Mouse (Mus musculus): ENCODE data around the gene Sapcd2. TPM values are rescaled to one million over a fixed set of nuclear protein-coding genes. Genes with fewer than 3 reads are reported as not detected.

The Sapcd2 gene
- polyA plus RNA-seq, 1 experiment from 2014 or later, result 19.5 TPM

- Histone ChIP-seq H3K27me3 (peaks cover 47% of the 10 kb centered on the region), H3K9me3 (replicated peaks) (no peaks in the 10 kb centered on the region), H3K9ac (no peak overlapping the region), H3K36me3 (replicated peaks) (no peaks in the 10 kb centered on the region), H3K4me1 (replicated peaks) (peaks cover 26% of the 10 kb centered on the region), H3K27ac (replicated peaks) (no peak overlapping the region), H3K4me3 (replicated peaks) (no peak overlapping the region), H3K4me2 (no peak overlapping the region)
- 71% methylated on average over 5 of the region's 5 CpGs for WGBS (ENCODE audit: insufficient replicate concordance)
- no peak for ATAC-seq (ENCODE audit: insufficient read depth)
These were observed 55.1 kb downstream of the Sapcd2 start for GRCm38 (mm10) chr2:25427256-25427655.

Other genes with a start within 250 kb of the Sapcd2 start
- gene Nrarp, start 191.6 kb upstream of the Sapcd2 start, polyA plus RNA-seq (2015; fragmentation: Nextera tagmentation; extraction: Ambion mirVana), result 2.1 and 2.4 TPM in 2 replicates
- gene Tor4a, start 175.4 kb upstream of the Sapcd2 start, polyA plus RNA-seq (2015; fragmentation: Nextera tagmentation; extraction: Ambion mirVana), result 6.2 and 6.8 TPM in 2 replicates
- 35.9 and 40.6 TPM in 2 replicates for gene Nelfb, start 160.8 kb upstream of the Sapcd2 start, polyA plus RNA-seq (2015; fragmentation: Nextera tagmentation; extraction: Ambion mirVana)
- not detected in 2 replicates for gene Stpg3, start 157.7 kb upstream of the Sapcd2 start, polyA plus RNA-seq (2015; fragmentation: Nextera tagmentation; extraction: Ambion mirVana)
- gene Fam166a, start 153.6 kb upstream of the Sapcd2 start, polyA plus RNA-seq (2015; fragmentation: Nextera tagmentation; extraction: Ambion mirVana), result 1.0 TPM in 1 of 2 replicates, not detected in the other
- 695 and 769 TPM in 2 replicates for gene Tubb4b, start 147.6 kb upstream of the Sapcd2 start, polyA plus RNA-seq (2015; fragmentation: Nextera tagmentation; extraction: Ambion mirVana)
- gene Slc34a3, start 138.0 kb upstream of the Sapcd2 start, polyA plus RNA-seq (2015; fragmentation: Nextera tagmentation; extraction: Ambion mirVana), result not detected in 2 replicates
- not detected in 2 replicates for gene Rnf224, start 135.5 kb upstream of the Sapcd2 start, polyA plus RNA-seq (2015; fragmentation: Nextera tagmentation; extraction: Ambion mirVana)
- 0.31 and 0.59 TPM in 2 replicates for gene Rnf208, start 130.1 kb upstream of the Sapcd2 start, polyA plus RNA-seq (2015; fragmentation: Nextera tagmentation; extraction: Ambion mirVana)
- 0.14 TPM in 1 of 2 replicates, not detected in the other for gene Cysrt1, start 129.9 kb upstream of the Sapcd2 start, polyA plus RNA-seq (2015; fragmentation: Nextera tagmentation; extraction: Ambion mirVana)
- 1.7 and 1.9 TPM in 2 replicates for gene AL732309.1, start 125.5 kb upstream of the Sapcd2 start, polyA plus RNA-seq (2015; fragmentation: Nextera tagmentation; extraction: Ambion mirVana)
- 11.9 and 12.5 TPM in 2 replicates for gene Tmem203, start 116.9 kb upstream of the Sapcd2 start, polyA plus RNA-seq (2015; fragmentation: Nextera tagmentation; extraction: Ambion mirVana)
- gene Tprn, start 109.7 kb upstream of the Sapcd2 start, polyA plus RNA-seq (2015; fragmentation: Nextera tagmentation; extraction: Ambion mirVana), result 3.9 and 5.4 TPM in 2 replicates
- 116 and 124 TPM in 2 replicates for gene Ssna1, start 99.9 kb upstream of the Sapcd2 start, polyA plus RNA-seq (2015; fragmentation: Nextera tagmentation; extraction: Ambion mirVana)
- gene Anapc2, start 99.8 kb upstream of the Sapcd2 start, polyA plus RNA-seq (2015; fragmentation: Nextera tagmentation; extraction: Ambion mirVana), result 41.7 and 45.0 TPM in 2 replicates
- not detected in 2 replicates for gene Tmem210, start 84.2 kb upstream of the Sapcd2 start, polyA plus RNA-seq (2015; fragmentation: Nextera tagmentation; extraction: Ambion mirVana)
- not detected in 2 replicates for gene Lrrc26, start 82.4 kb upstream of the Sapcd2 start, polyA plus RNA-seq (2015; fragmentation: Nextera tagmentation; extraction: Ambion mirVana)
- not detected in 2 replicates for gene Grin1, start 53.1 kb upstream of the Sapcd2 start, polyA plus RNA-seq (2015; fragmentation: Nextera tagmentation; extraction: Ambion mirVana)
- 15.9 and 17.1 TPM in 2 replicates for gene Man1b1, start 40.0 kb upstream of the Sapcd2 start, polyA plus RNA-seq (2015; fragmentation: Nextera tagmentation; extraction: Ambion mirVana)
- gene Dpp7, start 16.0 kb upstream of the Sapcd2 start, polyA plus RNA-seq (2015; fragmentation: Nextera tagmentation; extraction: Ambion mirVana), result 11.5 and 14.7 TPM in 2 replicates
- 15.1 and 15.4 TPM in 2 replicates for gene Uap1l1, start 6.6 kb upstream of the Sapcd2 start, polyA plus RNA-seq (2015; fragmentation: Nextera tagmentation; extraction: Ambion mirVana)
- gene Entpd2, start 23.6 kb downstream of the Sapcd2 start, polyA plus RNA-seq (2015; fragmentation: Nextera tagmentation; extraction: Ambion mirVana), result 0.58 and 0.71 TPM in 2 replicates
- gene Npdc1, start 27.0 kb downstream of the Sapcd2 start, polyA plus RNA-seq (2015; fragmentation: Nextera tagmentation; extraction: Ambion mirVana), result 4.5 and 6.1 TPM in 2 replicates
- 1.2 and 1.7 TPM in 2 replicates for gene Fut7, start 50.9 kb downstream of the Sapcd2 start, polyA plus RNA-seq (2015; fragmentation: Nextera tagmentation; extraction: Ambion mirVana)
- gene Abca2, start 56.4 kb downstream of the Sapcd2 start, polyA plus RNA-seq (2015; fragmentation: Nextera tagmentation; extraction: Ambion mirVana), result 1.2 and 1.3 TPM in 2 replicates
- 0.38 and 1.0 TPM in 2 replicates for gene Clic3, start 84.5 kb downstream of the Sapcd2 start, polyA plus RNA-seq (2015; fragmentation: Nextera tagmentation; extraction: Ambion mirVana)
- gene Paxx, start 88.8 kb downstream of the Sapcd2 start, polyA plus RNA-seq (2015; fragmentation: Nextera tagmentation; extraction: Ambion mirVana), result 8.3 and 10.6 TPM in 2 replicates
- gene Ptgds, start 97.7 kb downstream of the Sapcd2 start, polyA plus RNA-seq (2015; fragmentation: Nextera tagmentation; extraction: Ambion mirVana), result 0.23 and 0.38 TPM in 2 replicates
- gene Lcn12, start 121.6 kb downstream of the Sapcd2 start, polyA plus RNA-seq (2015; fragmentation: Nextera tagmentation; extraction: Ambion mirVana), result not detected in 2 replicates
- 24.0 and 28.6 TPM in 2 replicates for gene Fbxw5, start 128.4 kb downstream of the Sapcd2 start, polyA plus RNA-seq (2015; fragmentation: Nextera tagmentation; extraction: Ambion mirVana)
- 64.9 and 88.1 TPM in 2 replicates for gene C8g, start 129.4 kb downstream of the Sapcd2 start, polyA plus RNA-seq (2015; fragmentation: Nextera tagmentation; extraction: Ambion mirVana)
- gene Traf2, start 174.6 kb downstream of the Sapcd2 start, polyA plus RNA-seq (2015; fragmentation: Nextera tagmentation; extraction: Ambion mirVana), result 14.1 and 15.1 TPM in 2 replicates
- gene Edf1, start 185.5 kb downstream of the Sapcd2 start, polyA plus RNA-seq (2015; fragmentation: Nextera tagmentation; extraction: Ambion mirVana), result 186 and 201 TPM in 2 replicates
- gene Mamdc4, start 202.5 kb downstream of the Sapcd2 start, polyA plus RNA-seq (2015; fragmentation: Nextera tagmentation; extraction: Ambion mirVana), result 0.32 and 7.7 TPM in 2 replicates
- 31.2 and 36.3 TPM in 2 replicates for gene Phpt1, start 202.9 kb downstream of the Sapcd2 start, polyA plus RNA-seq (2015; fragmentation: Nextera tagmentation; extraction: Ambion mirVana)
- gene Ajm1, start 209.4 kb downstream of the Sapcd2 start, polyA plus RNA-seq (2015; fragmentation: Nextera tagmentation; extraction: Ambion mirVana), result 0.03 TPM in 1 of 2 replicates, not detected in the other
- gene Rabl6, start 236.2 kb downstream of the Sapcd2 start, polyA plus RNA-seq (2015; fragmentation: Nextera tagmentation; extraction: Ambion mirVana), result 21.7 and 23.5 TPM in 2 replicates
- 0.05 and 0.06 TPM in 2 replicates for gene Ccdc183, start 245.4 kb downstream of the Sapcd2 start, polyA plus RNA-seq (2015; fragmentation: Nextera tagmentation; extraction: Ambion mirVana)
- gene Tmem141, start 249.7 kb downstream of the Sapcd2 start, polyA plus RNA-seq (2015; fragmentation: Nextera tagmentation; extraction: Ambion mirVana), result 8.2 and 9.9 TPM in 2 replicates

Data from liver, embryonic 15.5 days (tissue).